Mouse (Mus musculus): ENCODE measurements around the gene Ctnna2. TPM values are rescaled to one million over a fixed set of nuclear protein-coding genes. Genes with fewer than 3 reads are reported as not detected.

Gene Ctnna2
- polyA plus RNA-seq, 1 experiment = 0.70 TPM

DNA sequence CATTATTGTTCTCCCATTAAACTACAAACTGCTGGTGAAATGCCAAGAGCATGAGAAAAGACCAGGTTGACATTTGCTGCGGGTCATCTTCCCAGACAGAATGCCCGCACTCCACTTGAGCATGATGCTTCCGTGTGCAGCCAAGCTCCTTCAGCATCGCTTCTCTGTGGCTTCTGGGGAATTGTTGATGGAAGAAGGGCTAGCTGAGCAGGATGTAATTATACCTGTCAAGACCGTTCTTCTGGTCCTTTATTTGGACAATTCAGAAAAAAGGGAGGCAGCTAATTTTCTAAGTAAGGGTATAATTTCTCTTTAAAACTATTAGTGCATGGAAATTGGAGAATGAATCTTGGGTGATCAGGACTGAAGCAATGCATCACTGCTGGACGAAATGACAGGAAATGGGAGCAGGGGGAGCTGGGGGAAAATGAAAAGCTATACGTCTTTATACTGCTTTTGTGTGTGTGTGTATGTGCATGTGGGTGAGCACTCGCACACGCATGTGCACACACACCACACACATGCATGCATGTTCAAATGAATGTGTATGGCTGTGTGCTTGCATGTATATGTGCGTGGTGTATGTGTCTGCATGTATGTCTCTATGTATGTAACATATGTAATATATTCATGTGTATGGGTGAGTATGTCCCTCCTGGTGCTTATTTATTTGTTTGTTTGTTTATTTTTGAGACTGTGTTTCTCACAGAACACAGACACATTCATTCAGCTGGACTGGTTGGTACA, 211.0 kb downstream of the Ctnna2 start:
- H3K4me1 ChIP-seq (replicated peaks; ENCODE audit: control insufficient read depth, insufficient read depth, low read length) = no peaks in the 10 kb centered on the region
- no peak overlapping the region for H3K4me3 ChIP-seq (ENCODE audit: control insufficient read depth, insufficient read depth, low read length)
- no peaks in the 10 kb centered on the region for H3K36me3 ChIP-seq (ENCODE audit: control insufficient read depth, insufficient read depth, low read length)
- WGBS = 87% methylated on average over 10 of the region's 10 CpGs
- no peaks in the 10 kb centered on the region for H3K27me3 ChIP-seq (ENCODE audit: control insufficient read depth, insufficient read depth, low read length)
- no peak for DNase-seq
- no peak overlapping the region for H3K27ac ChIP-seq (ENCODE audit: control insufficient read depth, insufficient read depth, low read length)
- TF ChIP-seq CTCF (IDR thresholded peaks at IDR 0.05; ENCODE audit: borderline replicate concordance, control insufficient read depth, extremely low read depth, insufficient read depth, low read length, poor library complexity) (no peak), POLR2A (IDR thresholded peaks at IDR 0.05; ENCODE audit: control insufficient read depth, extremely low read depth, insufficient read depth, low read length, poor library complexity) (no peak)

DNA sequence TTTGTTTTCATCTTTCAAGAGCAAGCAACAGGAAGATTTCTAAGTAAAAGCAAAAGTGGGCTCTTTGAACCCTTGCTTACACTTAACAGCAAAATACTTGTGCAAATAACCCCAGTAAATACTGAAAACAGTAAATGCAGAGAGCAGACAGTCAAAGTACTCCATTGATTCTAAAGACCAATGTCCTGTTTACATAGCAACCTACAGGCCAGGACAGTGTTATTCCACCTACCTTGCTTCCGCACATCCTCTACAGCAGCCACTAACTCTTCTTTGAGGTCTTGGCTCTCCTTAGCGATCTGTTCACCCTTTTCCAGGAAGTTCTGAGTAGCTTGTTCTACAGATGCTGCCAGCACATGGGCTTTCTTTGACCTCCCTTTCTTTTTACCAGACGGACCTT, 221.3 kb downstream of the Ctnna2 start:
- H3K27ac ChIP-seq (ENCODE audit: control insufficient read depth, insufficient read depth, low read length) = no peak overlapping the region
- no peak overlapping the region for H3K4me3 ChIP-seq (ENCODE audit: control insufficient read depth, insufficient read depth, low read length)
- 83% methylated on average over 3 of the region's 3 CpGs for WGBS
- no peak for TF ChIP-seq CTCF (IDR thresholded peaks at IDR 0.05; ENCODE audit: borderline replicate concordance, control insufficient read depth, extremely low read depth, insufficient read depth, low read length, poor library complexity)
- TF ChIP-seq POLR2A (IDR thresholded peaks at IDR 0.05; ENCODE audit: control insufficient read depth, extremely low read depth, insufficient read depth, low read length, poor library complexity) = no peak
- no peaks in the 10 kb centered on the region for H3K27me3 ChIP-seq (ENCODE audit: control insufficient read depth, insufficient read depth, low read length)
- no peak for DNase-seq
- H3K4me1 ChIP-seq (replicated peaks; ENCODE audit: control insufficient read depth, insufficient read depth, low read length) = no peaks in the 10 kb centered on the region
- H3K36me3 ChIP-seq (ENCODE audit: control insufficient read depth, insufficient read depth, low read length) = no peaks in the 10 kb centered on the region

DNA sequence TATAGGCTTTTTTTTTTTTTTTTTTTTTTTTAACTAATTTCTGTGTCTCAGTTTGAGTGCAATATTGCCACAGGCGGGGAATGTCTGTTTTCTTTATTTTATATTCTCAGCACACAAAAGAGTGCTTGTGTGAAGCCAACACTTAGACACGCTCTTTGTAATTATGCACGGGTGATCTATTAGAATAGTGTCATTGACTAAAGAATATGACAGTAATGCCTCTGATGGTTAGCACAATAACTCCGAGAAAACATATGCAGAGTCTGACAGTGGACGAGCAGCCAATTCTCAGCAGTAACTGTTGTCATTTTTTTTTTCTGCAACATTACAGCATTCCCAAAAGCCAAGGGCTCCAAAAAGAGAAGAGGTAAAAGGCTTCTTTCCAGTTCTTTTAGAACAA, 234.1 kb downstream of the Ctnna2 start:
- WGBS = 93% methylated on average over 5 of the region's 5 CpGs
- Histone ChIP-seq H3K27me3 (ENCODE audit: control insufficient read depth, insufficient read depth, low read length) (no peaks in the 10 kb centered on the region), H3K27ac (ENCODE audit: control insufficient read depth, insufficient read depth, low read length) (no peak overlapping the region), H3K4me3 (ENCODE audit: control insufficient read depth, insufficient read depth, low read length) (no peak overlapping the region), H3K4me1 (replicated peaks; ENCODE audit: control insufficient read depth, insufficient read depth, low read length) (no peaks in the 10 kb centered on the region), H3K36me3 (ENCODE audit: control insufficient read depth, insufficient read depth, low read length) (no peaks in the 10 kb centered on the region)
- DNase-seq = no peak
- TF ChIP-seq POLR2A (IDR thresholded peaks at IDR 0.05; ENCODE audit: control insufficient read depth, extremely low read depth, insufficient read depth, low read length, poor library complexity) (no peak), CTCF (IDR thresholded peaks at IDR 0.05; ENCODE audit: borderline replicate concordance, control insufficient read depth, extremely low read depth, insufficient read depth, low read length, poor library complexity) (no peak)

DNA sequence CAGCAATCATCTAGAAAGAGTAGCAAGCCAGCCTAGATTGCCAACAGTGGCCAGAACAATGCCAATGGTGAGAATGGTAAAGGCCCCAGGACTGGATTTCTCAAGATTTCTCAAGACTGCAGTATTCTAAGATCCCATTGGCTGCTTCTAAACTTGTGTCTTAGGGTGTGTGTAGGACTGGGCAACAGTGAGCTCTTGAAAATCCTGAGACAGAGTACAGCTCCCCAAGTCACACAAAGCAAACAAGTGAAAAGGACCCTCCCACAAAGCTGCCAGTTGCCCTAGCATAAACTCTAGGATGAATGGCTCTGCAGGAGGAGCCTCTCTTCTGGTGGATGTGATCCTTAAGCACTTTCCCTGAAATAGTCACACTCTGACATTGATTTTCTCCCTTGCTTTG, 235.8 kb downstream of the Ctnna2 start:
- TF ChIP-seq CTCF (IDR thresholded peaks at IDR 0.05; ENCODE audit: borderline replicate concordance, control insufficient read depth, extremely low read depth, insufficient read depth, low read length, poor library complexity) (no peak), POLR2A (IDR thresholded peaks at IDR 0.05; ENCODE audit: control insufficient read depth, extremely low read depth, insufficient read depth, low read length, poor library complexity) (no peak)
- Histone ChIP-seq H3K36me3 (ENCODE audit: control insufficient read depth, insufficient read depth, low read length) (no peaks in the 10 kb centered on the region), H3K27ac (ENCODE audit: control insufficient read depth, insufficient read depth, low read length) (no peak overlapping the region), H3K4me3 (ENCODE audit: control insufficient read depth, insufficient read depth, low read length) (no peak overlapping the region), H3K4me1 (replicated peaks; ENCODE audit: control insufficient read depth, insufficient read depth, low read length) (no peaks in the 10 kb centered on the region), H3K27me3 (ENCODE audit: control insufficient read depth, insufficient read depth, low read length) (no peaks in the 10 kb centered on the region)
- DNase-seq = no peak

DNA sequence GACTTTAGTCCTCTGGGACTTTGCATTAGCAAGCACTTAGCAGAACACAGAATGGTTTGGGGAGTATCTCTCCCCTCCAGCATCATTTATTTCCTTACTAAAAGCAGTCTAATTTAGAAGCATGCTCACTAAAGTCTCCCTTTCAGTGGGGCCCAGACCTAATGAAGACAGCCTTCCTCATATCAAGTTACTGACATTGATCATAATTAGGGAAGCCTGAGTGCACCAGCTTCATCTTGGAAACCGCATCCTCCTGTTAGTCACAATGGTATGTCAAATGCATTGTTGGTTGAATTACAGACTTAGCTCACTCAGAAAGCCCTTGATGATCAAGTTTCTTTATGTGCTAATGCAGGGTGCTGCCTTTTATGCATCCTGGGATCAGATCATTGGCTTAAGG, 236.5 kb downstream of the Ctnna2 start:
- H3K27ac ChIP-seq (ENCODE audit: control insufficient read depth, insufficient read depth, low read length) = no peak overlapping the region
- TF ChIP-seq POLR2A (IDR thresholded peaks at IDR 0.05; ENCODE audit: control insufficient read depth, extremely low read depth, insufficient read depth, low read length, poor library complexity) (no peak), CTCF (IDR thresholded peaks at IDR 0.05; ENCODE audit: borderline replicate concordance, control insufficient read depth, extremely low read depth, insufficient read depth, low read length, poor library complexity) (no peak)
- 79% methylated on average over 1 of the region's 1 CpGs for WGBS
- no peaks in the 10 kb centered on the region for H3K4me1 ChIP-seq (replicated peaks; ENCODE audit: control insufficient read depth, insufficient read depth, low read length)
- H3K4me3 ChIP-seq (ENCODE audit: control insufficient read depth, insufficient read depth, low read length) = no peak overlapping the region
- H3K36me3 ChIP-seq (ENCODE audit: control insufficient read depth, insufficient read depth, low read length) = no peaks in the 10 kb centered on the region
- no peaks in the 10 kb centered on the region for H3K27me3 ChIP-seq (ENCODE audit: control insufficient read depth, insufficient read depth, low read length)
- DNase-seq = no peak

DNA sequence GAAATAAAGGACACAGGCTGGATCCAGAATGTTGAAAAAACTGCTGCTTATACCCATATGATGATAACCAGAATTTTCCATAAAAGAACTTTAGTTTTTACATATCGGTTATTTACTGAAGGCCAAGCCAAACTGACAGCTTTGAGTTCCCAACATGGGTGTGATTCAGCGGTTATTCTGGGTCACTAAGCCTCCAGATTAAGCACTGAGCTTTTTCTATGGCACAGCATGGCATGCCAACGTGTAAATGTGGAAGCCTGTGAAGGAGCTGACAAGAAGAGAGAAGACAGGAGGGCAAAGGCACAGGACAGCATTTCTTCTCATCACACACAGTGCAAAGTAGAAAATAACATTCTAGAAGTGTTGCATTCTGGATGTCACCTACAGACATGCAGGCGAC, 240.9 kb downstream of the Ctnna2 start:
- WGBS = 71% methylated on average over 4 of the region's 4 CpGs
- Histone ChIP-seq H3K36me3 (ENCODE audit: control insufficient read depth, insufficient read depth, low read length) (no peaks in the 10 kb centered on the region), H3K27me3 (ENCODE audit: control insufficient read depth, insufficient read depth, low read length) (no peaks in the 10 kb centered on the region), H3K27ac (ENCODE audit: control insufficient read depth, insufficient read depth, low read length) (no peak overlapping the region), H3K4me3 (ENCODE audit: control insufficient read depth, insufficient read depth, low read length) (no peak overlapping the region), H3K4me1 (replicated peaks; ENCODE audit: control insufficient read depth, insufficient read depth, low read length) (no peaks in the 10 kb centered on the region)
- DNase-seq = no peak
- TF ChIP-seq POLR2A (IDR thresholded peaks at IDR 0.05; ENCODE audit: control insufficient read depth, extremely low read depth, insufficient read depth, low read length, poor library complexity) = no peak
- no peak for TF ChIP-seq CTCF (IDR thresholded peaks at IDR 0.05; ENCODE audit: borderline replicate concordance, control insufficient read depth, extremely low read depth, insufficient read depth, low read length, poor library complexity)

DNA sequence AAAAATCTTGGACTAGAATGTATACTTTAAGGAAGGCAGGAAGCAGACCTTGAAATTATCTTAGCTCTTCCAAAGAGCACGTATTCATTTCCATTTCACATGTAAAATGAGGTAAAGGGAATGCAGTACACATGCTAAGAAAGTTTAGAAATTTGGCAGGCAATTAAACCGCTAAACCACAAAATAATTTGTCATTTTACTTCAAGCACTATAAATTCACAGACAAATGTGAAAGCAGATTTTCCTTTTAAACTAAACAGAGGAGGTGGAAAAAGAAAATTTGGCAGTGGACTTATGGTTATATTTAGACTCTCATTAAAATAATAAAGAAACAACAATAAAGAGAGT, 254.6 kb downstream of the Ctnna2 start:
- DNase-seq = no peak
- TF ChIP-seq CTCF (IDR thresholded peaks at IDR 0.05; ENCODE audit: borderline replicate concordance, control insufficient read depth, extremely low read depth, insufficient read depth, low read length, poor library complexity) (no peak), POLR2A (IDR thresholded peaks at IDR 0.05; ENCODE audit: control insufficient read depth, extremely low read depth, insufficient read depth, low read length, poor library complexity) (no peak)
- Histone ChIP-seq H3K36me3 (ENCODE audit: control insufficient read depth, insufficient read depth, low read length) (no peaks in the 10 kb centered on the region), H3K4me1 (replicated peaks; ENCODE audit: control insufficient read depth, insufficient read depth, low read length) (no peaks in the 10 kb centered on the region), H3K4me3 (ENCODE audit: control insufficient read depth, insufficient read depth, low read length) (no peak overlapping the region), H3K27me3 (ENCODE audit: control insufficient read depth, insufficient read depth, low read length) (no peaks in the 10 kb centered on the region), H3K27ac (ENCODE audit: control insufficient read depth, insufficient read depth, low read length) (no peak overlapping the region)
- WGBS = 85% methylated on average over 2 of the region's 2 CpGs

All from thymus, adult 2 months (tissue).